Mouse (Mus musculus): ENCODE measurements at regions not wholly inside any gene's neighbourhood (a gene's known extent, or its start where the extent isn't known, plus 50 kb on each side); places are given as distances from the start of the nearest gene placed in this dataset.

DNA sequence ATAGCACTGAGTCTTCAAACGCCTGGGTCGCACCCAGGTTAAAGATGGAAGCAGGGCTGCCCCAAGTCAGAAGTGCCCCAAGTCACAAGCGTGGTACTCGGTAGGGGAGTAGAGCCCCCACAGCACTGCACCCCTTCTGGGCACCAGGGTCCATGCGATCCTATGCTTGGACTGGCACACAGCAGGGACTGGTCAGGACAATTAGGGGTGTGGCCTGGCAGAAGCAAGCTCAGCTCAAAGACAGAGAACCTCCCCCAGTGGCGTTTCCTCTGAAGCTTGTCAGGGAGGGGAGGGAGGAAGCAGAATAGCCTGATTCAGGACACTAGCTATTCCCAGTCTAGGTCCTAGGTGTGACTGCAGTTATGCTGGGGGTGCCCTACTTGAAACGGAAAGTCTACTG is 151.3 kb upstream of the Pgrmc2 start:
- no peak for DNase-seq (ENCODE audit: low spot score in 2 of 2)

DNA sequence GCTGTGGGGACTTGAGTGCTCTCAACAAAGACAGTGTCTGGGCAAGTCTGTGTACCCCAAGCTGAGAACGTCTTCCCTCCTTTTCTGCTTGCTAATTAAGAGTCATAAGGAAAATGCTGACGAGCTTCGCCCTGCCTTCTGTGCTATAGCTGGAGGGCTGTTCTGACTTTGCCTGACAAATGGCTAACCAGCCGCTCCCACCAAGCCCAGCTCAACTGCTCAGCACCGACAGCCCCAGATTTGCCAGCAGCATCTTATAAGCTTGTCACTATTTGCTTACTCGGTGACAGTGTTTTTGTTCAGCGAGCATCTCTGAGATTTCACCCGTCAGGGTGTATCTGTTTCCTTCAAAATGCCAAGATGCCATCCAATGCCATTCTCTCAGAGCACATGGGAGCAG is 150.6 kb upstream of the Pgrmc2 start:
- DNase-seq (ENCODE audit: low spot score in 2 of 2), result no peak

DNA sequence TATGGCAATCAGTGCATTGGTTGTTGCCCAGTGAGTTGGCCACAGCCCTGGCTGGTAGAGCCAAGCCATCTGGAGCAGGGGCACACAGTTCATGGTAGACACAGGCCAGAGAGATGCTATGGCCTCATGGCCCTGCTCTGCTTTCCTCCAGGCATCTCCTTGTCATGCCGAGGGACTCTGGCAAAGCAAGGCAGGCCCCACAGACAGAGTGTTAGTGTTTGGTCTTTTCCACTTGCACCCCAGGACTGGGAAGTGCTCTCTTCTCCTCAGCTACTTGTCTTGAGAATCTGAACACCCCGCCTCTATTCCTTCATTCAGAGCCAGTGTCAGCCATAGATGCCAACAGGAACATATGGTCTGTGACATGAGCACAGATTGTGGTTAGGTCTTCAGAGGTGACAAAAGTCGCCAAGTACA is 148.1 kb upstream of the Pgrmc2 start:
- peak in 1 of 2 experiments; percentile 9 for DNase-seq (ENCODE audit: low spot score in 2 of 2)

DNA sequence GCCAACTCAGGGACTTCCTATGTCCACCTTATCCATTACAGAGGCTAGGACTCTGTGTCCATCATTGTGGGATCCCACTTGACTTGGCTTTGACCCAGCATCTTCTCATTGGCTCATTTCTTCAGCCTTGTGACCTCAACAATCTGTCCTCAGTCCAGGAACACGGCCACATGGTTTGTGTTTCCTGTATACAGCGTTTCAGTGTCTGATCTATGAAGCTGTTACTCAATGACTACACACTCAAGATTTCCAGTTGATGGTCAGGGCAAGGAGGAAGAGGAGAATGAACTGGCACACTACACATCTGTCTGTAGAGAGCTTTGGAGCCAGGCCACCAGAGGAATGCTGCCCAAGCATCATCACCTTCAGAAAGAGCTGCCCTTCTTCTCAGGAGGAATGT is 146.6 kb upstream of the Pgrmc2 start:
- peak in 1 of 2 experiments; percentile 7 for DNase-seq (ENCODE audit: low spot score in 2 of 2)

DNA sequence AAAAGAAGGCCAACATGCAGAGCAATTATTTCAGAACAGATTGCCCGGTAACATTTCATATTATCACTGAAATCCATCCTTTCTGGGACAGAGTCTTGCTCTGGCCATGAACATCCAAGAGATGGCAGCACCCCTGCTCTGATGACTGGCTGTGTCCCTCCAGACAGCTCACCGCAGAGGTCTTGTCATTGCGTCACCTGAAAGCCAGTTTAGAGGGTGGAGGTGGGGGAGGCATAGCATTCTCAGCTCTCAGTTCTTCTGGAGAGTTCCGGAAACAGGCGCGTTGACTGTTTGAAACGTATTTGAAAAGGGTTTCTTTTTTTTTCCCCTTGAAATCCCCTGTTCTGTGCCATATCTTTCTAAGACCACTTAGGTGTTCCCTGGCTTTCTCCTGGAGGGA is 145.7 kb upstream of the Pgrmc2 start:
- peak in 1 of 2 experiments; percentile 41 for DNase-seq (ENCODE audit: low spot score in 2 of 2)

DNA sequence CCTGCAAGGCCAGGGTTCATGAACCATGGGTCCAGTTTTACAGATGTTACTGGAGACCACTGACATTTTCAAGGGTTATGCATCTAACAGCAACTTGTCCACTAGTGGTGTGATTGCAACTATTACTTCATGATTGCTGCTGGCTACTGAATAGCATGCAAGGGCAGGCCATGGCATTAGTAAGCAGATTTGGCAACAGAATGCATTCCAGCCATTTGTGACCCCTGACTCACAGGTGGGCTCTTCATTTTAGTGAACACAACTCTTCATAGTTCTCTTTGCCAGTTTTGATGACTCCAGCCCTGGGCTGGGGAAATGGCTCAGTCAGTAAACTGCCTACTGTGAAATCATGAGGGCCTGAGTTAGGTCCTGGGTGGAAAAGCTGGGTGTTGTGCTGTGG is 137.9 kb upstream of the Pgrmc2 start:
- no peak for DNase-seq (ENCODE audit: low spot score in 2 of 2)

DNA sequence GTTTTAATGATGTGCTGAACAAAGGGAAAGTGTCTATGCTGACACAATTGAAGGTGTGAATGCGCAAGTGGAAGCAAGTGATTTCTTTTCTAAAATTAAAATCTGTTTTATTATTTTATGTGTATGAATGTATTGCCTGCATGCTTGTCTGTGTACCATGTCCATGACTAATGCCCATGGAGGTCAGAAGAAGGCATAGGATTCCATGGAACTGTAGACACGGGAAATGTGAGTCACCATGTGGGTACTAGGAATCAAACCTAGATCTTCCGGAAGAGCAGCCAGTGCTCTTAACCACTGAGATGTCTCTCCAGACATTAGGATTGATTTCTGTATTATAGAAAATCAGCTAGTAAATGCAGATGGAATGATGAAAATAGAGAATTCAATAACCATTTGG is 134.9 kb upstream of the Pgrmc2 start:
- no peak for DNase-seq (ENCODE audit: low spot score in 2 of 2)

DNA sequence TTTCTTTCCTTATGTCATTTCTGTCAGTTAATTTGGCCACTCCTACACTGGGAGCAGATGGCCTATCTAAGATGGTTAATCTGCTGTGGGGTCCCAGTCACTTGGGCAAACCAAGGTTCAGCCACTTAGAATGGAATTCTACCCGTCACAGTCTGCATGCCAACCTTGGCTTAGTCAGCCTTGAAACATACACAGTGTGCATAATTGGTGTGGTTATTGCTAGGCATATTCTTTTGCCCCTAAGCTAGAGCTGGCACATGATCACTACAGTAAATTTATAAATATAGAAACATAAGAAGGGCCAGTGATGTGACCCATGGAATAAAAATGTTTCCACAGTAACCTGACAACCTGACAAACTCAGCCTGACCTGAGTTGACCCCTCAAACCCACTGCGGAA is 130.7 kb upstream of the Pgrmc2 start:
- no peak for DNase-seq (ENCODE audit: low spot score in 2 of 2)

DNA sequence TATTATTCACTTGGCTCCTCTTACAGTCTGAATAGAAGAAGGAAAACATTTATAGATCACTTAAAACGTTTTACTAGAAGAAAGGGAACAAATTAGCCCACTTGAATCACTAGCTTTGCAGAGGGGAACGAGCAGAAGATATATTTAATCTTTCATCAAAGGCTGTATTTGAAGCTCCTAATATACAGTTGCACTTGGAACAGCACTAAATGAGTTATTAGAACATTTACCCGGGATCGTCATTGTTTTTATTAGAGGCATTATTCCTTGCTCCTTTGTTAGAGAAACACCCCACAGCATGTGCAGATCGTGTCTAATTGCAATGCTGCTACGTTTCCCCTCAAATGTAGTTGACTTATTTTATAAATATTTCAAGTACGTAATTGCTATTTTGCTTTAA is 127.5 kb upstream of the Pgrmc2 start:
- DNase-seq (ENCODE audit: low spot score in 2 of 2), result no peak

DNA sequence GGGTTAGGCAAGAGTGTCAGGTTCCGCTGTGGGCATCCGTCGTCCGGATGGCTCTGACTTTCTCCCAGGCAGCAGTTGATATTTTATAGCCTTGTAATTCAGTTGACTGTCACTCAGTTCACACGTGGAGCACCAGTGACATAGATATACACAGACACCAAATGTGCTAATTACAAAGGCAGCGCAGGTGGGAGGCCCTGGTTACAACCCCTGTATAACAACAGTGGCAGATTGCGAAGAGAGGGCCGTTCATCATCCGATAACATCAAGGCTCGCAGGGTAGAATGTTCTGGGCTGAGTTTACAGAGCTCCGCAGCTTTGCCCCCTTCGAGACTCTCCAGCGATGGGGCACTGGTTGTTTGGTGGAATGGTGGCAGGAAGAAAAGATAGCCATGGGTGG is 120.0 kb upstream of the Pgrmc2 start:
- DNase-seq (ENCODE audit: low spot score in 2 of 2), result no peak

DNA sequence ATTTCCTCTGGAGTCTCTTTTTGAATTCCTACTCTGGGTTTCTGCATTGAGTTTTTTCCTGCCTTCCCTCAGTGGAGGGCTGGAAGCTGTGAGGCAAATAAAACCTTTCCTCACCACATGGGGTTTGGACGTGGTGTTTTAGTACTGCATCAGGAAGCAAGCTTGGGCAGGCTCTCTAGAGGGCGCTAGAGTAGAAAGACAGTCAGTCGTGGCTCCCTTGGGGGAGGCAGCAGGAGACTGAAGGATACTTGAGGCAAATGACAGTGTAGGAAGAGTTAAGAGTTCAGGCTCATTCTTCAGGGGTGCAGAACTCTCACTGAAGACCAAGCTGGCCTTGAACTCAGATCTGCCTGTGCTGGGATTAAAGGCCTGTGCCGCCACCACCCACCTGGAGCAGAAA is 118.9 kb upstream of the Pgrmc2 start:
- DNase-seq (ENCODE audit: low spot score in 2 of 2), result no peak

DNA sequence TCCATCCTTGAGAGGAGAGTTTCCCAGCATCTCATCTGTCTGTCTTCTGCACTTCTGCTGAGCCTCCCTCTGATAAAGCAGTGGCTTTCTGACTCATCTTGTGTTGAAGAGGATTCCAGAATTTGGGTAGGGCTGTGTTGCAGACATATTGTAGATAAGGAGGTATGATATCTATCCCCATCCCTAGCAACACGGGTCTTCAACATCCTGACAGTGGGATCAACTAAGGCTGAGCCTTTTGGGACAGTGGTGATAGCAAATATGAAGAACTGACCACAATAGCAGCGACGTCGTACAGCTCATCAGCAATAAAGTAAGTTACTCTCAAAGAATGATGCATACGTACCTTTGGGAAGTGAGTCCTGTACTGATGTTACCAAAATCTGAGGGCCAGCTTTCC is 117.2 kb upstream of the Pgrmc2 start:
- DNase-seq (ENCODE audit: low spot score in 2 of 2), result no peak

DNA sequence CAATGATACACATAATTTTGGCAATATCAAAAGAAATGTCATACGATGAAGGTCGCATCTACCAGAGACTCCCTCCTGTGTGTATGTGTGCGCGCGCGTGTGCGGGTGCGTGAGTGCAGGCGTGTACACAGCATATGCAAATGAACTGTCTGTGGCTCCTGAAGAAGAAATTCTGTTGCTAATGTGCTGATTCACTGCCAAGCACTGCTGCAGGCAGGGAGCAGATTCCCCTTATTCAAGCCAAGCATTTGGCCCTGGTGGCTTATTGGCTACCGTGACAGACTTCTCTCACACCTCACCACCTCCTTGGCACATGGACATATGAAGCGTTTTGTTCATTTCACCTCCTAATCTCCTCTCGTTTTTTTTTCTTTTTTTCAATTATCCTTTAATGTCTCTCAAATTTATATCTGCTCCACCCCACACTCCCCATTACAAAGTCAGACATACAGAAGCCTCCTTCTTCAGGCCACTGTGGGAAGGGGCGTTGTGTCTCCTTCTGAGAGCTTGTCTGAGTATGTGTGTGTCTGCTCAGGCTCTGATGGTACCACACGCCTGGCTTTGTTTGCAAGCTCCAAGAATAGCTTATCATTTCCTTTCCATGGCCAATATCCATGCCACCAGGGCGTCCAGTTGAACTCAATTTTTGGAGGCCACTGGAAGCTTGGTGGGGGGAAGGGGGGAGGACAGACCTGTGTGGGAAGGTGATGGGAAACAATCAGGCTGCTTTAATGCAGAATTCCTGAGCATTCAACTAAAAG is 115.5 kb upstream of the Pgrmc2 start:
- no peak for DNase-seq (ENCODE audit: low spot score in 2 of 2)

DNA sequence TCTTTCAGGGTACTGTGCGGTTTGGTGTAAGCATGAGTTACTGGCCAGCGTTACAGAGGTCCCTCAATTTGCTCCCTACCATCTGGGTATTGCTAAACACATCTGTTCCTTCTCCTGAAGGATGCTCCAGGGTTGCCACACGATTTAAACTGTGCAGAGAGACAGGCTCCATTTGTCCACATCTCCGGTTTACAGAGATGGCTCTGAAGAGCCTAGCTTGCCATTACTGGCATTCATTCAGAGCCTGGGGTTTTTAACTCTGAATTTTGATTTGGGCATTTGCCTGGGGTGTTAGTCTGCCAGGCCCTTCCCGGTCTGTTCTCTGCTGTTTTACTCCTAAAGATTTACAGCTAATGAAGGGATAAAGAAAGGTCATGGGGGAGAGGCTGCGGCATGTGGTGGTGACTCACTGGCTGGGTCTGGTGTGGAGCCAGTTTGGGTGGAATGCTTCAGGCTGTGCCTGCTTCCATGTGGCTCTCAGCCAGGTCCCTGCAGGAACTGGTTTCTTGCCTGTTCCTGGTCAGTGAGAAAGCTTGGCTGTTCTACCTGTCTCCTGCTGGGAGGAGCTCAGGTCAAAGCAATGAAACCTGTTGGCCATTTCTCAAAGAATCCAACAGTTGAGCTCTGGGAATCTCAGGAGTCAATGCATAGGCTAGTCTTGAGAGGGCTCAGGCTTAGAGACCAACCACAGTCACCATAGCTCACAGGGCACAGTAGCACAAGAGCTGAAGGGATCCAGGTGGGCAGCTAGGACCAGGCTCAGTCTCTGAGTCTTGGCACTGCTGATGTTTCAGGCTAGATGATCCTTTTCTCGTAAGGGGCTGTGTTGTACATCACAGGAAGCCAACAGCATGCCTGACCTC is 112.5 kb upstream of the Pgrmc2 start:
- DNase-seq (ENCODE audit: low spot score in 2 of 2), result peak; percentile 78 to 82

DNA sequence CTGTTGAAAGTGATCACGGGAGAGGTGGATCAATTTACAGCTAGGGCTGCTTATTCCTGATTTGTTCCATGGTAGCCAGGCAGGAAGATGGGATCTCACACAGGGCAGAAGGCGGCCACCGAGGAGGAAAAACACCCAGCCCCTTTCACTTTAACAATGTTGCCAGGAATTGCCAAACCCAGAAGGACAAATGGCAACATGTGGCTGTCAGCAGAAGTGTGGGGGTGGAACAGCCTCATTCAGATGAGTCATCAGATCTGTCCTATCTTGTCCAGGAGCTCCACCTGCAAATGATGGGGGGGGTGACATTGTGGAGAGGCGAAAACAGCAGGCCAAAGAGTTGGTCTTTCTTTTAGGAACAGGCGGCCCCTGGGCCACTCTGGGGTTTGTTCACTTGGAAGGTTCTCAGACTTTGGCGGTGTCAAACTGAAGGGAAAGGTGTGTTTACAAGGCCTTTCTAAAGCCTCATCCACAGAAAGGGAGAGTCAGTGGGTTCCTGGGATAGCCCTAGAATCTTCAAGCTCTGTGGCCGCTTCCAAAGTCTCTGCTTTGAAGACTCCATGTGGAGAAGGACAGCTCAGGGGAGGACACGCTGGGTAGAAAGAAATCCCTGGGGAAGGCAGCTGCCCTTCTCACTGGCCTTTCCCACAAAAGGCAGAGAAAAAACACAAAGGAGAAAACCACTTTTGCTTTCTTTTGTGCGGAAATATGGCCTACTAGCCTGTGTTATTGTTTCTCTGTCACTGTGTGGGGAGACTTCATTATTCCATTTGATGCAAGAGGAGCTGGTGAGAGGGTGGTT is 111.7 kb upstream of the Pgrmc2 start:
- DNase-seq (ENCODE audit: low spot score in 2 of 2), result no peak

DNA sequence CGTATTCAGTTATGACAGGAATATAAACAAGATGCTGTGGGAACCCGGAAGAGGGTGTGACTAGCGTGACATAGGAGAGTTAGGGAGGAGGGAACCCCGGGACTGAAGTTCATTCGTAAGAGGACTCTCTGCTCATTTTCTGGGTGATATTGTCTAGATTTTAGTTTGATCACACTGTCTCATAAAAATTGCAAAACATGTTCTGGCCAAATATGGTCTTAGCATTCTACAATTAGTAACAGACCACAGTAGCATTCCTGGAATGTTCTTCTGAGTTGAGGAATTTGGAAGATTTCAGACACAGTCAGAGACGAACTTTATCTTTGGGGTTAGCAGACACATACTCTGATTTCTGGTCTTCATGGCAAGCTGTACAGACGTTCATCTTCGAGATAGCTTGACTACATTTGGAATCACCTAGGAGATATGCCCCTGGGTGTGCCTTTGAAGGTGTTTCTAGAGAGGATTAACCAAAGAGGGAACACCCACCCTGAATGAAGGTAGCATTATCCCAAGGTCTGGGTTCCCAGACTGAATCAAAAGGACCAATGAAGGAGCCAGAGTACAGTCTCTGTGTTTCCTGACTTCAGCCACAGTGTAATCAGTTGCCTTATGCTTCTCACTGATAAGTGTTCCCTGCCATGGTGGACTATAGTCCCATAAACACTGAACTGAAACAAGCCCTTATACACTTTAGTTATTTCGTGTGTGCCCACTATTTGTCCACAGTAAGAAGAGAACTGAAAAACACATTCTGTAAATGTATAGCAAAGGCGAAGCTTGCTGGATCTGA is 102.7 kb upstream of the Pgrmc2 start:
- no peak for DNase-seq (ENCODE audit: low spot score in 2 of 2)

DNA sequence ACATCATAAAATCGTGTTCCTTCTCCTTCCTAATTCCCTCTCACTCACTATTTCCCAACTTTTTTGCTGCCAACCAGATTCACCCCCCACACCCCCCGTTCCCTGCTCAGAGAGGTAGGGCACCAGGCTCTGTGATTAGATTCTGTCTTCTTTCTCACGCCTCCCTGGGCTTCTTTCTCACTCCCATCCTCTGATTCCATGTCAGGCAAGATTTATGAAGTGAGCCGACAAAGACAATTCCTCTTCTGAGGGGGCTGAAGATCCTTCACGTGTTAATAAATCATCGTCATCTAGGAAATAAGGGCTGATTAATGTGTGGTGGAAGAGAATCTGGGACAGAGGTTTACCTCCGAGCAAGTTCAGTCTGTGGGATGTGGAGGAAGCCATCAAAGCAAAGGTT is 101.5 kb upstream of the Pgrmc2 start:
- DNase-seq (ENCODE audit: low spot score in 2 of 2), result no peak

DNA sequence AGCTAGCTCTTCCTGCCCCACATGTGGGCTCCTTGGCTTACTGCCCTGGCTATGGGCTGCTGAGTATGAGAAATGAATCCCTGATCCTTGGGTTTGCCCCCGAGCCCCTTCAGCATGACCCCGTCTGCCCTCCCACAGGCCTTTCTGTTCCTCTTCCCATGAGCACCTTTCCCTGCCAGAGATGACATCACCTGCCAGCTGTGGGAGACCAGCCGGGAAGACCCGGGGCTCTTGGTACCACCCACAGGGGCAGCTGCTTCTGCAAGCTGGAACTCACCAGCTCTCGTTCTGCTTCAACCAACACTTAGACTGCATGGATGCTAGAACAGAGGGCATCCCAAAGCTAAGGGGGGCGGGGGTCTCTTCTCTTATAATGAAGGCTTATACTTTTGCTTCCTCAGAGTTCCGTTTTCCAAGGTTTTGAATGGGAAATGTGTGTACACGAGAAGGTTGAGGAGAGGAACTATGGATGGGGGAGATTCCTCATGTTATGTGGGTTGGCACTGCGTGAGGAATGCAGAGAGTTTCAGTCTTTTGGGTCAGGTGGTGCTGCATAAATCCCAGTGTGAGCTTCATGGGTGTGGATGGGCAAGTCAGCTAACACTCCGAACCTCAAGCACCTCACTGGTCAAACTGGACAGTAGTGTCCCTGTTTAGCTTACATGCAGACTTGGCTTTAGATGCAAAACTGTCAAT is 100.2 kb upstream of the Pgrmc2 start:
- no peak for DNase-seq (ENCODE audit: low spot score in 2 of 2)

DNA sequence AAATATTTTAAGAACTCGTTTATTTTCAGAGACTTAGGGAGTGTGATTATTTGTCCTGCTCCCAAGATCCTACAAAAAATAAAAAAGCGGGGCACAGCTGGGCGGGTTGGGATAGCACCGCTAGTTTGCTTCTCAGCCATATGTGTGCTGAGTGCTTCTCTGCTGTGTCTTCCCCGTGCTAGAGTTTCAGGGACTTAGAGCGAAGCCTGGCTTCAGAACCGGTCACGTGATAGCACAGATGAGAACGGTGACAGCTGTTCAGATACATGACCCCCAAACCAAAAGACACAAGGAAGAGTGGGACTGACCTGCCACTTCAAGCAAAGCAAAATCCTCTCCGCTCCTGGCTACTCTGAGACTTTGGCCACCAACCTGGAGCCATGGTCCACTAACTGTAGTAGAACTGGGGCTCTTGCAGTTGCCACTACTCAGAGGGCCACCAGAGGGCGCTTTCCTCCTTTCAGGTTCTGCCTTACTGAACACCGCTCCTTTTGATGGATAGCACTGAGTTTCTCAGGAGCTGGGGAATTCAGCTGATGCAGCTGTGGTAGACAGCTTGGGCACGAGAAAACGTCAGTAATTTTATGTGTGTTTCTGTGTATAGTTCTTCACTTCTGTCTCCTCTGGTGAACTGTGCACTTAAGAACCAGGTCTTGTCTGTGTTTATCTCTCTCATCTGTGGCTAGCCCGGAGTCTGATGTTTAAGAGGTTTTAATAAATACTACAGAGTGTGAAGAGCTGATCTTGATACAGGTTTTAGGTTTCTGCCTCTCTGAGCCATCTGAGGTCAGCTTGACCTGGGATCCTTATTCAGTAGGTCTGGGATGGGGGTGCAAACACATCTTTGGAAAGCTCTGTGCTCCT is 99.4 kb upstream of the Pgrmc2 start:
- peak; percentile 66 to 86 for DNase-seq (ENCODE audit: low spot score in 2 of 2)

DNA sequence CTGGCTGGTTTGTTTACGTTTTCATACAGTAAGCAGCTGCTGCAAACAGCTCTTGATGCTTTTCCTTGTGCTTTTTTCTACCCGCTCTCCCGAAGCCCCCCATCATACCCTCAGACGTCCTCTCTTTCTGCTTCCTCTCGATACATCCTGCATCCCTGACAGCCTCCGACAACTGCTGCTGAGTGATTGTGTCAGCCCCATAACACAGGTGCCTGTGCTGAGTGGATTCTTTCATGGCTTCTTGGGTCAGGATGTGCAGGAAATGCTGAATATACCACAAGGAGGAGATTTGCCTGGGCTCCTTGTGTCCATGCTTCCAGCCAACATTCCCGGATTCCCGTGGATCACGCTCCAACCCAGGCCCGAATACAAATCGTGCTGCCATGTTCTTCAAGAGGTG is 98.6 kb upstream of the Pgrmc2 start:
- DNase-seq (ENCODE audit: low spot score in 2 of 2), result no peak
